Comparison of ENCODE assay signal across 8 mouse cellular contexts in the genomic region with DNA sequence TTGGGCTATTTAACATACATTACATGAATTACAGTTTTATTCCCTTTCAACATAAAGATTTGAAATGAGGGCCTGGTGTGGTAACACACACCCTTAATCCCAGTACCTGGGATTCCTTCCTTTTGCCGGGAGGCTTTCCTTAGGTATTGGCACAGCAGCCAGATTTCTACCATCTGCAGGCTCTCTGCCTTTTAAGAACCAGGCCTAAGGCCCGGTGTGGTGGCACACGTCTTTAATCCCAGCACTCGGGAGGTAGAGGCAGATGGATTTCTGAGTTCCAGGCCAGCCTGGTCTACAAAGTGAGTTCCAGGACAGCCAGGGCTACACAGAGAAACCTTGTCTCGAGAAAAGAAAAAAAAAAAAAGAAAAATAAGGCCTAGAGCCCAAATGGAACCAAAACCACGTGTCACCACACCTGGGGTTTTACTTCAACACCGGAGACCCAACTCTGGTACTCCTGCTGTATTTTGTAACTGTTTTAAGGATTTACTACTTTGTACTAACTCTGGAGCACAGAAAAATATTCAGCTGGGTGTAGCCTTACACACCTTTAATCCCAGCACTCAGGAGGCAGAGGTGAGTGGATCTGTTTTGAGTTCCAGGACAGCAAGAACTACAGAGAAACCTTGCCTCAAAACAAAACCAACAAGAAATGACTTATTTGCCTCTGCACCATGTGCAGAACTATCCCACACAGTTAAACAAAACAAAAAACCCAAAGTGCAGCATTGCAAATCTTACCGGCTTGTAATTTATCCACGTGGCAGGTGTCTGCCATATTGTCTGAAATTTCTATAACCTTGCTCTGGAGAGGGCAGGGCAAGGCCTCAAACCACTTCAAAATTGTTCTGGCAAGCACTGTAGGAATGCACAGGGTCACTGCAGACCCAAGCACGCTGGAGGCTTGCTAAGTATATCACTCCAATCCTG. TPM values are rescaled to one million over a fixed set of nuclear protein-coding genes. Genes with fewer than 3 reads are reported as not detected.
DNase-seq lines count a peak whose midpoint lies in the region; ATAC-seq lines count a peak whose summit lies in the region.

No protein-coding gene starts in this region.

- peak; percentile 19; the same call in 1 of the 2 replicates for ATAC-seq in kidney, embryonic 15.5 days (replicated peaks; ENCODE audit: low FRiP score)
- ATAC-seq in midbrain, embryonic 11.5 days (ENCODE audit: low FRiP score) = peak; percentile 17

- H3K27ac ChIP-seq in kidney, embryonic 15.5 days = peak overlapping the region; percentile 86
- peak overlapping the region; percentile 44; the same call in 1 of the 2 replicates for H3K27ac ChIP-seq in midbrain, embryonic 11.5 days (ENCODE audit: low read depth, low read length)

- peaks cover 7% of the 10 kb centered on the region; the same call in 1 of the 2 replicates for H3K4me1 ChIP-seq in kidney, embryonic 15.5 days
- H3K4me1 ChIP-seq in midbrain, embryonic 11.5 days (ENCODE audit: control insufficient read depth, insufficient read depth, low read length) = peaks cover 13% of the 10 kb centered on the region

- no peaks in the 10 kb centered on the region for H3K9me3 ChIP-seq in kidney, embryonic 15.5 days (replicated peaks)
- no peaks in the 10 kb centered on the region for H3K9me3 ChIP-seq in midbrain, embryonic 11.5 days (ENCODE audit: control insufficient read depth, low read length)

- no peaks in the 10 kb centered on the region for H3K27me3 ChIP-seq in kidney, embryonic 15.5 days
- no peaks in the 10 kb centered on the region for H3K27me3 ChIP-seq in midbrain, embryonic 11.5 days (ENCODE audit: control insufficient read depth, insufficient read depth, low read length)

- DNase-seq in kidney, postnatal 10 days = no peak
- peak; percentile 60 for DNase-seq in R1 (ENCODE audit: low read depth, low spot score)
- peak; percentile 23 for DNase-seq in heart, postnatal 4 days
- DNase-seq in midbrain, embryonic 11.5 days (ENCODE audit: low spot score, missing footprints) = no peak
- no peak for DNase-seq in spleen, postnatal 36 days (ENCODE audit: low spot score in 2 of 2)
- DNase-seq in cerebellum, postnatal 14 days = no peak
- no peak for DNase-seq in adrenal gland, postnatal 25 days

- 7% methylated on average over 10 of the region's 10 CpGs for WGBS in kidney, embryonic 15.5 days
- 19% methylated on average over 10 of the region's 10 CpGs for WGBS in midbrain, embryonic 11.5 days

- peaks cover 34% of the 10 kb centered on the region for H3K36me3 ChIP-seq in kidney, embryonic 15.5 days
- peaks cover 16% of the 10 kb centered on the region for H3K36me3 ChIP-seq in midbrain, embryonic 11.5 days (ENCODE audit: control insufficient read depth, insufficient read depth, low read length)

- H3K9ac ChIP-seq in kidney, embryonic 15.5 days = peak overlapping the region; percentile 84
- H3K9ac ChIP-seq in midbrain, embryonic 11.5 days (ENCODE audit: low read length) = peak overlapping the region; percentile 83

- peak overlapping the region; percentile 67 for H3K4me3 ChIP-seq in kidney, embryonic 15.5 days (replicated peaks)
- peak overlapping the region; percentile 64 for H3K4me3 ChIP-seq in midbrain, embryonic 11.5 days (ENCODE audit: low read depth, low read length)

- H3K4me2 ChIP-seq in kidney, embryonic 15.5 days = peak overlapping the region; percentile 75
- H3K4me2 ChIP-seq in midbrain, embryonic 11.5 days = peak overlapping the region; percentile 85

RNA-seq across cellular contexts. Expression of a gene that starts 6.8 kb away (rescaled TPM):
- 1.0 and 1.4 TPM in 2 replicates for polyA plus RNA-seq in kidney, embryonic 15.5 days (2015; fragmentation: Nextera tagmentation; extraction: Ambion mirVana)
- 1 to 10 TPM; 1.2 to 1.4 TPM for total RNA-seq in heart, postnatal 4 days (2021)
- polyA plus RNA-seq in midbrain, embryonic 11.5 days (2014; fragmentation: Nextera tagmentation; extraction: Ambion mirVana) = 0.46 and 0.92 TPM in 2 replicates
- total RNA-seq in adrenal gland, postnatal 25 days (2021) = 0.48 and 1.3 TPM in 2 replicates

RNA-seq across cellular contexts. Expression of a gene that starts 19.2 kb away (rescaled TPM):
- 79.0 and 89.6 TPM in 2 replicates for polyA plus RNA-seq in kidney, embryonic 15.5 days (2015; fragmentation: Nextera tagmentation; extraction: Ambion mirVana)
- 10 to 100 TPM; 31.8 to 34.1 TPM for total RNA-seq in heart, postnatal 4 days (2021)
- 72.8 and 81.6 TPM in 2 replicates for polyA plus RNA-seq in midbrain, embryonic 11.5 days (2014; fragmentation: Nextera tagmentation; extraction: Ambion mirVana)
- total RNA-seq in adrenal gland, postnatal 25 days (2021) = 31.5 and 38.4 TPM in 2 replicates

RNA-seq across cellular contexts. Expression of a gene that starts 51.8 kb away (rescaled TPM):
- 29.2 and 29.6 TPM in 2 replicates for polyA plus RNA-seq in kidney, embryonic 15.5 days (2015; fragmentation: Nextera tagmentation; extraction: Ambion mirVana)
- 10 to 100 TPM; 81.8 to 84.6 TPM for total RNA-seq in heart, postnatal 4 days (2021)
- 12.8 and 13.7 TPM in 2 replicates for polyA plus RNA-seq in midbrain, embryonic 11.5 days (2014; fragmentation: Nextera tagmentation; extraction: Ambion mirVana)
- 72.5 and 73.5 TPM in 2 replicates for total RNA-seq in adrenal gland, postnatal 25 days (2021)

Comparison
In these comparisons a context has a peak if more than half of its experiments do, and no peak if none do; other contexts are left out.
1. DNase-seq: peak in R1 (single experiment) and heart, postnatal 4 days (single experiment); none in kidney, postnatal 10 days (single experiment), midbrain, embryonic 11.5 days (single experiment), spleen, postnatal 36 days (0 of 2), cerebellum, postnatal 14 days (0 of 2) and adrenal gland, postnatal 25 days (single experiment).